Mouse (Mus musculus) inflammation-experienced regulatory T-cells, adult 6 months (primary cell): ENCODE data around the gene Tmigd3. TPM values are rescaled to one million over a fixed set of nuclear protein-coding genes. Genes with fewer than 3 reads are reported as not detected.
"Not testable (repeated sequence)": the region's sequence is repeated elsewhere in the genome, so short reads cannot be mapped to it uniquely, and the experiment has no call there.

Experiments used
- ATAC-seq: one replicate; pipeline ENCODE4 v1.8.0; 2017
- polyA plus RNA-seq, 3 experiments: library from polyadenylated mRNA; unstranded; fragments of 100-300 nt; shearing (Covaris generic); gene quantifications; one replicate each; pipeline ENCODE4 v1.2.1; 2017

Gene Tmigd3
- polyA plus RNA-seq, 3 experiments from 2014 or later, result not detected

- no peak for ATAC-seq
Measured at GRCm38 (mm10) chr3:105904721-105905120, 34.0 kb downstream of the Tmigd3 start.

- ATAC-seq, result no peak
Measured at GRCm38 (mm10) chr3:105907956-105908655, 37.4 kb downstream of the Tmigd3 start.

GRCm38 (mm10) chr3:105908976-105909375 is 38.3 kb downstream of the Tmigd3 start:
- ATAC-seq, result no peak

- ATAC-seq, result peak; percentile 95
Measured at GRCm38 (mm10) chr3:105910519-105911190, 40.0 kb downstream of the Tmigd3 start.

GRCm38 (mm10) chr3:105912097-105912880 is 41.6 kb downstream of the Tmigd3 start:
- ATAC-seq, result no peak

GRCm38 (mm10) chr3:105913839-105914681 is 43.4 kb downstream of the Tmigd3 start:
- ATAC-seq, result no peak

GRCm38 (mm10) chr3:105915281-105915680 is 44.6 kb downstream of the Tmigd3 start:
- no peak for ATAC-seq

- not testable (repeated sequence) for ATAC-seq
Measured at GRCm38 (mm10) chr3:105916455-105916854, 45.8 kb downstream of the Tmigd3 start.

GRCm38 (mm10) chr3:105917656-105918354 is 47.1 kb downstream of the Tmigd3 start:
- ATAC-seq, result no peak

- ATAC-seq, result no peak
Measured at GRCm38 (mm10) chr3:105918355-105918745, 47.6 kb downstream of the Tmigd3 start.

- ATAC-seq, result not testable (repeated sequence)
Measured at GRCm38 (mm10) chr3:105920743-105921142, 50.0 kb downstream of the Tmigd3 start.

GRCm38 (mm10) chr3:105921959-105922358 is 51.3 kb downstream of the Tmigd3 start:
- ATAC-seq, result no peak

GRCm38 (mm10) chr3:105924616-105925015 is 53.9 kb downstream of the Tmigd3 start:
- ATAC-seq, result no peak

GRCm38 (mm10) chr3:105927561-105928194 is 57.0 kb downstream of the Tmigd3 start:
- no peak for ATAC-seq

GRCm38 (mm10) chr3:105928195-105928569 is 57.5 kb downstream of the Tmigd3 start:
- no peak for ATAC-seq

- no peak for ATAC-seq
Measured at GRCm38 (mm10) chr3:105928781-105929180, 58.1 kb downstream of the Tmigd3 start.

GRCm38 (mm10) chr3:105929821-105930220 is 59.1 kb downstream of the Tmigd3 start:
- ATAC-seq, result no peak

GRCm38 (mm10) chr3:105931095-105931494 is 60.4 kb downstream of the Tmigd3 start:
- ATAC-seq, result no peak

- ATAC-seq, result no peak
Measured at GRCm38 (mm10) chr3:105932240-105933071, 61.8 kb downstream of the Tmigd3 start, which contains the start of gene I830077J02Rik. Gene I830077J02Rik, minus strand, starts transcription at chr3:105932664.

- ATAC-seq, result no peak
Measured at GRCm38 (mm10) chr3:105933926-105934325, 63.2 kb downstream of the Tmigd3 start.
